Mouse (Mus musculus) embryonic fibroblast, embryonic 13.5 days (primary cell): Measurements from ENCODE around the gene Zfp142.

Experiments
- CTCF ChIP-seq: IDR thresholded peaks from 2 replicates; pipeline ENCODE4 v1.5.1; 2011; ENCODE audit warnings: mild to moderate bottlenecking, control low read depth, low read length, moderate library complexity, borderline replicate concordance; ENCODE audit not compliant: insufficient read depth
- POLR2A ChIP-seq: IDR thresholded peaks from 2 replicates; pipeline ENCODE4 v1.6.1; 2011; ENCODE audit warnings: low read depth, mild to moderate bottlenecking, control low read depth, low read length, moderate library complexity

- TF ChIP-seq POLR2A (no peak), CTCF (no peak)
These were observed 68.2 kb downstream of the Zfp142 start for GRCm38 (mm10) chr1:74519875-74520274.
